Mouse (Mus musculus) small intestine, adult 2 months (tissue): ENCODE measurements around the gene Nectin1.

ENCODE experiments used
- CTCF ChIP-seq: fragments of 200-500 bp; IDR thresholded peaks from 2 replicates; pipeline ENCODE4 v1.5.1; 2012; ENCODE audit warnings: low read depth, mild to moderate bottlenecking, control low read depth, inconsistent platforms, low read length, moderate library complexity, mixed read lengths; ENCODE audit not compliant: insufficient replicate concordance, insufficient read length; ENCODE audit errors: extremely low read depth
- POLR2A ChIP-seq: fragments of 200-500 bp; IDR thresholded peaks from 2 replicates; pipeline ENCODE4 v1.6.1; 2012; ENCODE audit warnings: low read depth, mild to moderate bottlenecking, control low read depth, inconsistent platforms, low read length, moderate library complexity

DNA sequence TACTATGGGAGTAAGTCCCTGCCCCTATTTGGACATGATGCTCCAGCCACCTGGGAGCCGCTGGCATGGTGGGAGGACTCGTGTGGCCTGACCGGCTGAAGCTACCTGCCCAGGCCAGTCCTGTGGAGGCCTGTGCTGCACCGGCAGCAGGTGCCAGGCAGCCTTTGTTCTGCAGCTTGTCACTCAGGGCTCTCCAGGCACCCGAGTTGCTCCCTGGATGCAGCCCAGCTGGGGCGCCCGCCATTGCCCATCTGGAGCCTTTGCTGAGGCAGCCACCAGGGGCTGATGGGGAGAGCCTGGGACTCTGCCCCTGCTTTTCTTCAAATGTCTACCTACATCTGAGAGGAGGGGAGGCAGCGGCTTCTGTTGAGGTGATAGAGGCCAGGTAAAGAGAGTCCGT is 6.3 kb downstream of the Nectin1 start:
- TF ChIP-seq CTCF (no peak), POLR2A (no peak)
